19 mouse cellular contexts compared by ENCODE assay signal in the genomic region with DNA sequence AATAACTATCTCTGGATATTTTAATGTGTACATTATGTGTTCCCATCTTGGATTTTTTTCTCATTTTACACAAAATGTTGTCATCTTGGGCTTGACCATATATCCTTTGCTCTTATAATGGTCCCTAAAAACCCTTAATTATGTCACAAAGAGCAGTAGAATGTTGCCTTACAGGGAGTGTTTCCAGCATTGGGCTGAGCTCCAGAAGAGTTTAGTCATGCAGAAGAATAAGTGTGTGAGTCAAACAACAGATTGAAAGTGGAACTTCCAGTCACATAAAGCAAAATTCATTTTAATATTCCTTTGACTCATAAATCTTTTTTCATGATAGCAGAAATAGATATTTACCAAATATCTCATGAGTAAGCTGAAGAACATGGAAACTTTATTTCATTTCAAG.
"Had no signal": no experiment of that assay in that cellular context is flagged by ENCODE, and none has a peak within 500 bp of the region (broad histone marks: within the 10 kb centered on the region; RNA-seq: fewer than 3 reads in every experiment).

No protein-coding gene starts in this region.

- H3K4me3 ChIP-seq: midbrain, embryonic 10.5 days; midbrain, embryonic 12.5 days; myocyte; neural tube, embryonic 13.5 days; neural tube, embryonic 15.5 days had no signal

- DNase-seq: lung, adult 18-20 months; lung, embryonic 14.5 days; lung, postnatal 10 days; lung, postnatal 4 days; midbrain, embryonic 14.5 days; retina, postnatal 1 day; right cerebral cortex, adult 18-20 months; right cerebral cortex, postnatal 25 days; right cerebral cortex, postnatal 4 days; spleen, adult 18-20 months; thymus, adult 18-20 months; thymus, postnatal 25 days; thymus, postnatal 4 days had no signal

- ATAC-seq: midbrain, embryonic 16.5 days had no signal

- H3K27ac ChIP-seq: midbrain, embryonic 10.5 days; midbrain, embryonic 12.5 days; neural tube, embryonic 13.5 days; neural tube, embryonic 15.5 days had no signal
